Mouse (Mus musculus) left cerebral cortex, postnatal 10 days (tissue): ENCODE measurements around the gene Chaf1b. TPM values are rescaled to one million over a fixed set of nuclear protein-coding genes. Genes with fewer than 3 reads are reported as not detected.

Experiments used
- DNase-seq, 2 experiments: peaks; one replicate each; pipeline ENCODE4 v3.0.0; 2021 to 2022; ENCODE audit warnings: low spot score in 2 of 2, mixed read lengths in 1 of 2; ENCODE audit errors: extremely low spot score in 1 of 2
- intact Hi-C: fragments of 180-260 bp; cut with DNase I; formaldehyde crosslinking; loops from one replicate; pipeline ENCODE4 v1.15.1; 2025
- total RNA-seq, 2 experiments: library from RNA; stranded (reverse); gene quantifications; 2 replicates each; pipeline ENCODE4 v1.2.3; 2021

The Chaf1b gene
- total RNA-seq, 2 experiments from 2014 or later, result 2.3 to 2.4 TPM

GRCm38 (mm10) chr16:93910735-93911665, 27.3 kb downstream of the Chaf1b start:
- DNase-seq, result no peak
- intact Hi-C loops, result no loop called here

- DNase-seq, result no peak
- intact Hi-C loops, result no loop called here
These were observed 28.5 kb downstream of the Chaf1b start for GRCm38 (mm10) chr16:93912158-93912557.

GRCm38 (mm10) chr16:93912808-93913207, 29.1 kb downstream of the Chaf1b start:
- no peak for DNase-seq
- intact Hi-C loops, result no loop called here

DNA sequence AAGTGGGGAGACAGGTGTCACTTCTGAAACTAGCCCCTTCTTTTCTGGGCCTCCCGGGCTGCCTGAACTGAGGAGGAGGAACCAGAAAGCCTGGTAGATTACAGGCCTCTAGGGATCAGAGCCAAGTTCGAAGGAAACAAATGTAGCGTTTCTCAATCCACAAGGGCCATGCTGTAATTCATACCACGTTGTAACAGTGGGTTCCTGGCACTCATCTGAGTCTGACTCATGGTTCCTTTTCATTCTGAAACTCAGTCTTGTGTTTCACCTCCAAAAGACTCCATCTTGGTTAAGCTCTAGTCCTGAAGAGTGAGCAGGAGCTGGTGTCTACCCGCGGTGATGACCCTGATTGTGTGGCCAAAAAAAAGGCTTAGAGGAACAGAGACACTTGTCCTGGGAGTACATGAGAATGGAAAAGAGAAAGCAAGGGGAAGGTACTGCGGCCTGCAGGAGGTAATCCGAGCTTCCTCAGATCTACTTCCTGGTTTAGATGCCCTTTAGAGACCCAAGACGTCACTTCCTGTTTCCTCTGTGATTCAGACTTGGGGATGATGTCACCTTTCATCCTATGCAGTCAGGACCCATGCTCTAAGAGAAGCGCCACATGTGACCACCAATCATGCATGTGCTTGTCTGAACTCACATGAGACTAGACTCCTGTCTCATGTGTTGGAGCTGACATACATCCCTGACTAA, 30.3 kb downstream of the Chaf1b start:
- intact Hi-C loops, result no loop called here
- no peak for DNase-seq

DNA sequence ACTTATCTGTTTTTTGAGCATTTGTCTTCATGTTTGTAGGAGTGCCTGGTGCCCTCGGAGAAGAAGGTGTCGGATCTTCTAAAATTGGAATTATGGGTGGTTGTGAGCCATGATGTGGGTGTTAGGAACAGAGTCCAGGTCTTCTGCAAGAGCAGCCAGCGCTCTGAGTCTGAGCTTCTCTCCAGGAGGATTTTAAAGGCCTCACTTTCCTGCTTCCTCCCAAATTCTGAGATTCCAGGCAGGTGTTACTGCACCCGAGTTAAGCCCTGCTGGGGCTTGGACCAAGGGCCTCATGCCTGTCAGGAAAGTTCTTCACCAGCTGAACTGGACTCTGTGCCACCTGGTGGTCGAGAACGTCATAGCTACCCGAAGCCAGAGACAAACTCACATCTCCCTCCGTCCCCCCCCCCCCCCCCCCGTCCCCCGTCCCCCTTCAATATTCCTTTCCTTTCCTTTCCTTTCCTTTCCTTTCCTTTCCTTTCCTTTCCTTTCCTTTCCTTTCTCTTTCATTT, 31.7 kb downstream of the Chaf1b start:
- intact Hi-C loops, result no loop called here
- DNase-seq, result peak in 1 of 2 experiments; percentile 60

DNA sequence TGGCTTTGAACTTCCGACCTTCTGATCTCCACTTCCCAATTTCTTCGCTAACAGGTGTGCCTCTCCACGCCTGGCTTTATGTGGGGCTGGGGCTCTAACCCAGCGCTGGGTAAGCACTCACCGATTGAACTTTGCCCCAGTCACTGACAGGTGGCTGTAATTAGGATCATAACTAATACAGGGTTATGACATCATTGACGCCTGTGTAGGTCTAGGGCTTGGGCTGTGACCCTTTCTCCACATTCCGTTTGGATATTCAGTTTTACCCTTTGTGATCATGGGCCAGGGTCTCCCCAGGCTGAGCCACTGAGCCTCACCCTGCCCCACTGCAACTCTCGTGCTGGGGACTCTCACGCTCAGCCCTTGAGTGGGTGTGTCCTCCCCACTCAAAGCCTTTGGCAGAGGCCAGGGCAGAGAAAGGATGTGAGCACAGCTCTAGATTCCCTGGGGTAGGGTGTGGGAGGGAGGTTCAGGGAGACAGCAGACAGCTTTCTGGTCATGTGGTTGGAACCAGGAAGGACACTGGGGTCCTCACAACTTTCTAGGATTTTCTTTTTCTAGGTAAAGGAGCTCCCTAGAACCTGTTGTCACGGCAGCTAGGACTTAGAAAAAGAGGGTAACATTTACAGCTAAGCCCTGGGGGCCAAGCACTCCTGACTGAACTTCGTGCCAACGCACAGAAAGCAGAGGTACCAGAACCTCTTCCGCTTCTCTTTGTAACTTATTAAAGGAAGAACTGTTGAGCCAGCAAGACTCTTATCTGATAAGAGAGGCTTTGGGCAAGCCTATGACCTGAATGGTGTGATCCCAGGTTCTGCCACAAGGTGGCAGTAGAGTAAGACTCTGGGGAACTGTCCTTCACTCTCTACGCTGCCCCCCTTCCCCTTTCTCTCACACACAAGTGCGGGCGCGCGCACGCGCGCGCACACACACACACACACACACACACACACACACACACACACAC, 34.3 kb downstream of the Chaf1b start:
- intact Hi-C loops, result no loop called here
- peak; percentile 62 to 83 for DNase-seq

GRCm38 (mm10) chr16:93918679-93919060, 35.0 kb downstream of the Chaf1b start:
- intact Hi-C loops, result no loop called here
- no peak for DNase-seq

DNA sequence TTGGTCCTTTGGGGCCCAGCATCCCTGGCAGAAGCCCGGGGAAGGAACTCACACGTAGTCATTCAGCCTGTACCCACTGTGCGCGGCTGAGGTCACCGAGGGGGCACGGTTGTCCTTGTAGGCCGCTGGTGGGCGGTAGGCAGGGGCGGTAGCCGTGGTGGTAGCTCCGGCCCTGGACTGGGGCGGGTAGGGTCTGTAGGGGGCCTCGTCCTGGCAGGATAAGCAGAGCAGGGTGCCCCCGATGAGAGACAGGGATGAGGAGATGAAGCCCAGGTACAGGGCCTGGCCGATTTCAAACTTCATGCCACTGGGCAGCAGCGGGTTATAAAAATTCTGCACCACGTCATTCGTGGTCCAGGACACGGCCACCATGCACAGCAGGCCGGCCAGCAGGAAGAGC, 35.5 kb downstream of the Chaf1b start:
- no peak for DNase-seq
- intact Hi-C loops, result no loop called here

DNA sequence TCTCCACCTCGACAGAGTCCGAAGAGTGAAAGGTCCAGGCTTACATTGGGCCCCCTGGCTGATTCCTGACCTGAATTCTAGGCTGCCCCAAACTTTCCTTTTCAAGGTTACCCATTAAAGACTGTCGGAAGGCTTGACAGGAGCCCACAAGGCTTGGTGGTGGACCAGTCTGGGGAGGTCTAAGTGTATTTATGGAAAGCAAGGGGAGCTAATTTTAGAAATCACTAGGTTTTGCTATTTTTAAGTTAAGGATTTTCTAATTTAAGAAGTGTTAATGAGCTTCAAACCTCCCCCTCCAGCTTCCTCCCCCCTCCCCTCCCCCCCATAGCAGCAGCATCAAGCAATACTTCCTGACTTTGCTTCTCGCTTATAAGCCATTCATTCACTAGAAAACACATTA, 37.0 kb downstream of the Chaf1b start:
- DNase-seq, result no peak
- intact Hi-C loops, result no loop called here

DNA sequence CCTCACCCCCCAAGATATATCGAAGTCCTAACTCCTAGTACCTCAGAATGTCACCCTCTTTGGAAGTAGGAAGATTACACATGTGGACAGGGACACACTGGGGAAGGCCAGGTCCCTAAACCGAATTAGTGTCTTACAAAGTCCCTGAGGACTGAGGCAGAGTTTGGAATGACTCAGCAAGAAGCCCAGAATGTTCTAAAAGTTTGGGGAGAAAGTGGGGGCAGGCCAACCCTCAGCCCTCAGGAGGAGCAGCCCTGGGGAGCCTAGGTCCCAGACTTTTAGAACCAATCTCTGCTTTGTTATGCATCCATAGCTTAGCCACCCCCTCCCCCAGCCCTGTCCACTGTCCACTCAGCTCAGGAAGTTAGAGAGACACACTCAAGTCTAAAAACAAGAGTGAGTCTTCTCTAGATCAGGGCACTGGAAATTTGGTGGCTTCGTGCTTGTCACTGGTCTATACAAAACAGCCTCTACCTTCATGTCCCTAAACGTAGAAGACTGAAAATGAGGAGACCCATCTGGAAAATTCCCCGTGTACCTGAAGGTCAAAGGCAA, 39.2 kb downstream of the Chaf1b start:
- intact Hi-C loops, result no loop called here
- DNase-seq, result no peak

- intact Hi-C loops, result no loop called here
- no peak for DNase-seq
These were observed 40.1 kb downstream of the Chaf1b start for GRCm38 (mm10) chr16:93923788-93924187.

- intact Hi-C loops, result no loop called here
- DNase-seq, result no peak
These were observed 42.1 kb downstream of the Chaf1b start for GRCm38 (mm10) chr16:93925684-93926247.

DNA sequence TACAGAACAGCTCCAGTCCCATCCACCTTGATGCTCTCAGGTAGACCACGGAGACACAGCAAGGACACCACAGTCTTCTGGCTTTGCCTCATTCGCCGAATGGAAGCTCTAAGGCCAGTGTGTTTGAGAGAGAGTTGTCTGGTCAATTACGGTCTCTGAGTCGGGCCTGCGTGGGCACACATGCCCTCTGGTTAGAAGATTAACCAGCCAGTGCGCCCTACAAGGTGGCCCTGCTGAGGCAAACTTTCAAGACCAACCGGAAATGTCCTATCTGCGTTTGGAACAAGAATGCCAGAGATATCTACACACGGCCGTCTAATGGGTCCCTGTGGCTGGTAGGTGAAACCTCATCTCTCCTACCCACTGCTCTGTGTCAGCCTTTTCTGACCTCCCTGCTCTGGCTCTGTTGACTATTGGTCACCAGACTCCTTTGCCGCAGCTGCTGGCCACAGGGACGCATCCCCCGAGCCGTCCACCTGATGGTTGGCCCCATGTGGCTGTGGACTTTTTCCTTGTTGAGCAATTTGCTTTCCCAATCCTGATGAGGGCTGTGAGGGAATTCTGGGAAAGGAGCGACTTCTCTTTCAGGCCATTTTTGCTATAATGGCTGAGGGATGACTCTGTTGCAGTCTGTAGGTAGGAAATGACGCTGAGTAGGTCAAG, 45.8 kb downstream of the Chaf1b start:
- intact Hi-C loops, result no loop called here

GRCm38 (mm10) chr16:93932185-93933168, 48.8 kb downstream of the Chaf1b start:
- intact Hi-C loops, result no loop called here
- no peak for DNase-seq

More for the DNA sequence above, 45.8 kb downstream of the Chaf1b start:
- no peak for DNase-seq

GRCm38 (mm10) chr16:93934588-93934987, 50.9 kb downstream of the Chaf1b start:
- DNase-seq, result no peak
- intact Hi-C loops, result no loop called here

DNA sequence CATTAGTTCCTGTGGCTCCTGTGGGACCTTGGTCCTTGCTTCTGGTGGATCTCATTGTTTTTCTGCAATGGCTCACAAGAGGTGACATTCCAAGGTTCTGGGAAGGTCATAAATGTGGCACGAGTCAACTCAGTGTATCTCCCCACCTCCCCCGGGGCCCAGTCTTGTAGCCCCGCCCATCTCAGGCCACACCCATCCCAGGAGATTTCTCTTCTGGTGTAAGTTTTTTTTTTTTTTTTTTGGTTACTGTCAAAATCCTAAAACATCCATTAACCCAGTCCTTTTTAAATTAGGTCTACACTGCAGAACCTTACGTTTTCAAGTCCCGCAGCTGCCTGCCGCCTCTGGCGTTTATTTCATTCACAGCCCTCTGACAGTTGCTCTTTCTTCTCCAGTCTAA, 51.3 kb downstream of the Chaf1b start:
- no peak for DNase-seq
- intact Hi-C loops, result loop anchor here (5.0 kb wide), 1 partner anchor 322 kb away; no protein-coding TSS in a partner anchor
